Mouse (Mus musculus): ENCODE data around the gene Gucd1.

- TF ChIP-seq CTCF (IDR thresholded peaks at IDR 0.05; ENCODE audit: extremely low read depth, insufficient read depth, insufficient read length, insufficient replicate concordance) (no peak), POLR2A (IDR thresholded peaks at IDR 0.05; ENCODE audit: low read depth, low read length) (no peak)
Observed at GRCm38 (mm10) chr10:75490731-75491130, 27.0 kb downstream of the Gucd1 start.
